Mouse (Mus musculus): ENCODE data around the gene Eomes. TPM values are rescaled to one million over a fixed set of nuclear protein-coding genes. Genes with fewer than 3 reads are reported as not detected.
A peak's percentile ranks its signal among the peaks of the same experiment; 100 is the strongest.

The Eomes gene
- 0.05 and 0.36 TPM in 2 replicates for polyA plus RNA-seq (2012; rRNA removed)

DNA sequence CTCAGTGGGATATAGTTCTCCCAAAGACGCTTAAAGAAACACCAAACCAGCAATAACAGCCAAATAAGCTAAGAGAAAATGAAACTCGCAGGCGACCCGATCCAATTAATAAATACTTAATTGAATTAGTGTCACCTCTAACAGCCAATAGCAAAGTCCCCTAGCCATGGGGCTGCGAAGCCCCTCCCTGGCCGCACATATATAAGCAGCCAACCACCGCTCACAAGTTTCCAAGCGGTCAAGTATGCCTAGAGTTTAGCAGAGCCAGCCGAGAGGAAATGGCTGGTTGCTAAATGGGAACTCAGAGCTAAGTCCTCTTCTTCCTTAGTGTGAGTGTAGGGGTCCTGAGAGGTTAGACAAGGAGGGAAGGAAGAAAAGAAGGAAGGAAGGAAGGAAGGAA, at the start of gene Eomes:
Eomes (plus strand) TSS at position 252 of the 400 bp plus-strand sequence.
- H3K4me1 ChIP-seq (ENCODE audit: control insufficient read depth, insufficient read depth, low read length): no peaks in the 10 kb centered on the region
- no peak for DNase-seq
- H3K27me3 ChIP-seq (replicated peaks; ENCODE audit: control insufficient read depth, insufficient read depth, low read length): 0 out of 2 replicates have a peak, but pooled peaks cover 4% of the 10 kb centered on the region
- no peak within 1 kb of the TSS for H3K27ac ChIP-seq (ENCODE audit: insufficient read depth, low read depth, low read length)
- H3K36me3 ChIP-seq (ENCODE audit: control insufficient read depth, insufficient read depth, low read length): no peaks in the 10 kb centered on the region
- peak within 1 kb of the TSS; percentile 37 for H3K4me3 ChIP-seq (ENCODE audit: insufficient read depth, low read depth, low read length)
- TF ChIP-seq CTCF (conservative IDR thresholded peaks at IDR 0.05; ENCODE audit: insufficient read depth, insufficient read length, low read depth, low read length) (no peak), POLR2A (IDR thresholded peaks at IDR 0.05; ENCODE audit: low read depth, low read length) (no peak)
- 2% methylated on average over 9 of the region's 9 CpGs for WGBS

- no peak for DNase-seq
- no peaks in the 10 kb centered on the region for H3K36me3 ChIP-seq (ENCODE audit: control insufficient read depth, insufficient read depth, low read length)
- H3K4me1 ChIP-seq (ENCODE audit: control insufficient read depth, insufficient read depth, low read length): no peaks in the 10 kb centered on the region
- H3K27ac ChIP-seq (ENCODE audit: insufficient read depth, low read depth, low read length): no peak overlapping the region
- TF ChIP-seq POLR2A (IDR thresholded peaks at IDR 0.05; ENCODE audit: low read depth, low read length) (no peak), CTCF (conservative IDR thresholded peaks at IDR 0.05; ENCODE audit: insufficient read depth, insufficient read length, low read depth, low read length) (no peak)
- WGBS: 68% methylated on average over 9 of the region's 9 CpGs
- H3K4me3 ChIP-seq (ENCODE audit: insufficient read depth, low read depth, low read length): no peak overlapping the region
- H3K27me3 ChIP-seq (replicated peaks; ENCODE audit: control insufficient read depth, insufficient read depth, low read length): no peaks in the 10 kb centered on the region
These were observed 33.2 kb upstream of the Eomes start for GRCm38 (mm10) chr9:118444809-118445208.

- Histone ChIP-seq H3K4me1 (ENCODE audit: control insufficient read depth, insufficient read depth, low read length) (no peaks in the 10 kb centered on the region), H3K27ac (ENCODE audit: insufficient read depth, low read depth, low read length) (no peak overlapping the region), H3K4me3 (ENCODE audit: insufficient read depth, low read depth, low read length) (no peak overlapping the region), H3K27me3 (replicated peaks; ENCODE audit: control insufficient read depth, insufficient read depth, low read length) (no peaks in the 10 kb centered on the region), H3K36me3 (ENCODE audit: control insufficient read depth, insufficient read depth, low read length) (no peaks in the 10 kb centered on the region)
- TF ChIP-seq CTCF (conservative IDR thresholded peaks at IDR 0.05; ENCODE audit: insufficient read depth, insufficient read length, low read depth, low read length) (no peak), POLR2A (IDR thresholded peaks at IDR 0.05; ENCODE audit: low read depth, low read length) (no peak)
- WGBS: 83% methylated on average over 8 of the region's 8 CpGs
- no peak for DNase-seq
These were observed 28.7 kb upstream of the Eomes start for GRCm38 (mm10) chr9:118449336-118449735.

DNA sequence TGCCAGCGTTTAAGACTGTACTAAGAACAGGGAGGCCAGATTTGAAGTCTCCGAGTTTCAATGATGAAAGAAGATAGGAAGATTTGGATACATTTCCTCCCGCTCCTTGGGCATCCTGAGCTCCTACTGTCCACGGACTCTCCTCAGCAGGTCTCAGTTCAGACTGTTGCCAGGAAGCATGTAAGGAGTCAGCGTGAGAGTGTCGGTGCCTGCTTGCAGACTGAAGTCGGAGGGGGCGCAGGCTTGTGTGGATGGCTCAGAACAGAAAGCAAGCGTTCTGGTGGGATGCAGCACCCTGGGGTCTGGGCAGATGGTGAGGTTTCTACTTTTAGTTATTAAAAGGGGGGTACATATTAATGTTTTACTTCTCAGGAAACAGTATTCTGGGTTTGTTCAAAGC, 24.6 kb upstream of the Eomes start:
- Histone ChIP-seq H3K4me1 (ENCODE audit: control insufficient read depth, insufficient read depth, low read length) (no peaks in the 10 kb centered on the region), H3K4me3 (ENCODE audit: insufficient read depth, low read depth, low read length) (peak overlapping the region; percentile 44), H3K27me3 (replicated peaks; ENCODE audit: control insufficient read depth, insufficient read depth, low read length) (no peaks in the 10 kb centered on the region), H3K36me3 (ENCODE audit: control insufficient read depth, insufficient read depth, low read length) (no peaks in the 10 kb centered on the region), H3K27ac (ENCODE audit: insufficient read depth, low read depth, low read length) (no peak overlapping the region)
- TF ChIP-seq CTCF (conservative IDR thresholded peaks at IDR 0.05; ENCODE audit: insufficient read depth, insufficient read length, low read depth, low read length): no peak
- no peak for TF ChIP-seq POLR2A (IDR thresholded peaks at IDR 0.05; ENCODE audit: low read depth, low read length)
- no peak for DNase-seq
- 36% methylated on average over 9 of the region's 9 CpGs for WGBS

- Histone ChIP-seq H3K27ac (ENCODE audit: insufficient read depth, low read depth, low read length) (no peak overlapping the region), H3K4me3 (ENCODE audit: insufficient read depth, low read depth, low read length) (no peak overlapping the region), H3K4me1 (ENCODE audit: control insufficient read depth, insufficient read depth, low read length) (no peaks in the 10 kb centered on the region), H3K36me3 (ENCODE audit: control insufficient read depth, insufficient read depth, low read length) (no peaks in the 10 kb centered on the region), H3K27me3 (replicated peaks; ENCODE audit: control insufficient read depth, insufficient read depth, low read length) (no peaks in the 10 kb centered on the region)
- WGBS: 69% methylated on average over 9 of the region's 9 CpGs
- no peak for DNase-seq
- TF ChIP-seq CTCF (conservative IDR thresholded peaks at IDR 0.05; ENCODE audit: insufficient read depth, insufficient read length, low read depth, low read length) (no peak), POLR2A (IDR thresholded peaks at IDR 0.05; ENCODE audit: low read depth, low read length) (no peak)
These were observed 22.7 kb upstream of the Eomes start for GRCm38 (mm10) chr9:118455188-118455845.

GRCm38 (mm10) chr9:118456405-118456804, 21.6 kb upstream of the Eomes start:
- Histone ChIP-seq H3K4me1 (ENCODE audit: control insufficient read depth, insufficient read depth, low read length) (no peaks in the 10 kb centered on the region), H3K27me3 (replicated peaks; ENCODE audit: control insufficient read depth, insufficient read depth, low read length) (no peaks in the 10 kb centered on the region), H3K27ac (ENCODE audit: insufficient read depth, low read depth, low read length) (no peak overlapping the region), H3K36me3 (ENCODE audit: control insufficient read depth, insufficient read depth, low read length) (no peaks in the 10 kb centered on the region), H3K4me3 (ENCODE audit: insufficient read depth, low read depth, low read length) (no peak overlapping the region)
- 47% methylated on average over 6 of the region's 6 CpGs for whole genome bisulfite sequencing
- TF ChIP-seq CTCF (conservative IDR thresholded peaks at IDR 0.05; ENCODE audit: insufficient read depth, insufficient read length, low read depth, low read length) (no peak), POLR2A (IDR thresholded peaks at IDR 0.05; ENCODE audit: low read depth, low read length) (no peak)
- DNase-seq: no peak

DNA sequence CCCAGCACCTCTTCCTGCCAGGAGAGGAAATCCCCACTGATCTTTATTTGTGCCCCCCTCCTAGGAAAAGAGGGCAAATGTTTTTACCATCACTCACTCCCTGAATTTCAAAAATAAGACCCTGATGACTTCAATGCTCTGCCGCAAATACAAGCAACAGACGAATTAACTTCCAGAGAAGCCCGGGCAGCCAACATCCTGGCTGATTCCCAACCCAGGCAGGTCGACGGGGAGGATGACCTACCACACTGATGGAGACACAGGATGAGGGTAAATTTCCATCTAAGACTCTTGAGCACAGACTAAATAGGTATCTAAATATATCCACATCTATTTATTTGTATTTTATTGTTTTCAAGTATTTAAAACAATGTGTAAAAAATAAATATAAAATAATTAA, 20.0 kb upstream of the Eomes start:
- Histone ChIP-seq H3K4me3 (ENCODE audit: insufficient read depth, low read depth, low read length) (no peak overlapping the region), H3K4me1 (ENCODE audit: control insufficient read depth, insufficient read depth, low read length) (no peaks in the 10 kb centered on the region), H3K36me3 (ENCODE audit: control insufficient read depth, insufficient read depth, low read length) (no peaks in the 10 kb centered on the region), H3K27me3 (replicated peaks; ENCODE audit: control insufficient read depth, insufficient read depth, low read length) (no peaks in the 10 kb centered on the region), H3K27ac (ENCODE audit: insufficient read depth, low read depth, low read length) (no peak overlapping the region)
- TF ChIP-seq POLR2A (IDR thresholded peaks at IDR 0.05; ENCODE audit: low read depth, low read length): no peak
- TF ChIP-seq CTCF (conservative IDR thresholded peaks at IDR 0.05; ENCODE audit: insufficient read depth, insufficient read length, low read depth, low read length): no peak
- DNase-seq: no peak
- 7% methylated on average over 5 of the region's 5 CpGs for WGBS

Measured in kidney, adult 2 months (tissue).